In the genomic region with DNA sequence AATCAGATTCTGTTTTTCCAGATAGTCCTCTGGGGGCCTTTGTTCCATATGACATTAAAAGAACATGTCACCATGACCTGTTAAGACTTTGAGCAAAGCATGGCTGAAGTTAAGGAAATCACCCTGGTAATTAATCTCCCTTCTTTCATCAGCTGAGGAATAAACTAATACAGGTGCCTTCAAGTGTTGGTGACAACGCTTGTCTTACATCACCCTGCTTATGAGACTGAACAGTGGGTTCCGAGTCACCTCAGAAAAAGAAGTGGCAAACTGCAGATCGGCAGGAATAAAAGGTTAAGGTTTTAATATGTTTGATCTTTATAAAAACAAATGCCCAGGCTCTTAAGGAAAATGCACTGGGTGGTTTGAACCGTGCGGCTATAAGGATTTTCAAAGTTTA, we compare ENCODE assay signal across 38 mouse cellular contexts. TPM values are rescaled to one million over a fixed set of nuclear protein-coding genes. Genes with fewer than 3 reads are reported as not detected.
"Had no signal": no experiment of that assay in that cellular context is flagged by ENCODE, and none has a peak within 500 bp of the region (broad histone marks: within the 10 kb centered on the region; RNA-seq: fewer than 3 reads in every experiment).

A gene (plus strand): TSS at position 202 of the 400 bp plus-strand sequence.

- H3K4me2 ChIP-seq: embryonic facial prominence, embryonic 12.5 days; embryonic facial prominence, embryonic 13.5 days; embryonic facial prominence, embryonic 15.5 days; forebrain, embryonic 12.5 days; forebrain, embryonic 13.5 days; forebrain, embryonic 15.5 days had no signal

- H3K27ac ChIP-seq: embryonic facial prominence, embryonic 10.5 days; embryonic facial prominence, embryonic 12.5 days; embryonic facial prominence, embryonic 13.5 days; embryonic facial prominence, embryonic 15.5 days; forebrain, embryonic 10.5 days; forebrain, embryonic 12.5 days; forebrain, embryonic 13.5 days; forebrain, embryonic 15.5 days; gastrocnemius, adult 2 months; heart, adult 2 months had no signal

- H3K27me3 ChIP-seq: embryonic facial prominence, embryonic 12.5 days; embryonic facial prominence, embryonic 13.5 days; embryonic facial prominence, embryonic 15.5 days; forebrain, embryonic 12.5 days; forebrain, embryonic 13.5 days; forebrain, embryonic 15.5 days had no signal

- ATAC-seq: forebrain, embryonic 13.5 days; forebrain, embryonic 14.5 days; forebrain, embryonic 15.5 days; forebrain, embryonic 16.5 days; forebrain, postnatal 0 days had no signal

- DNase-seq: cerebellum, adult 2 months; cerebellum, adult 8-10 months; cerebellum, adult 9-10 months; cerebellum, adult 9-11 months; cerebellum, postnatal 10 days; cerebellum, postnatal 14 days; cerebellum, postnatal 25 days; cerebellum, postnatal 36 days; embryo, embryonic 11 days; forebrain, postnatal 0 days; gastrocnemius, adult 2 months; gastrocnemius, postnatal 14 days; gastrocnemius, postnatal 25 days; gastrocnemius, postnatal 36 days; heart, adult 18-20 months; heart, adult 2 months had no signal

- H3K9ac ChIP-seq: embryonic facial prominence, embryonic 12.5 days; embryonic facial prominence, embryonic 13.5 days; embryonic facial prominence, embryonic 15.5 days; forebrain, embryonic 12.5 days; forebrain, embryonic 13.5 days; forebrain, embryonic 15.5 days; forebrain, postnatal 0 days had no signal

- H3K4me1 ChIP-seq: embryonic facial prominence, embryonic 10.5 days; embryonic facial prominence, embryonic 12.5 days; embryonic facial prominence, embryonic 13.5 days; embryonic facial prominence, embryonic 15.5 days; forebrain, embryonic 10.5 days; forebrain, embryonic 12.5 days; forebrain, embryonic 13.5 days; forebrain, embryonic 15.5 days had no signal

- H3K9me3 ChIP-seq: embryonic facial prominence, embryonic 10.5 days; embryonic facial prominence, embryonic 12.5 days; embryonic facial prominence, embryonic 13.5 days; embryonic facial prominence, embryonic 15.5 days; forebrain, embryonic 10.5 days; forebrain, embryonic 12.5 days; forebrain, embryonic 13.5 days; forebrain, embryonic 15.5 days had no signal

- H3K4me3 ChIP-seq: embryonic facial prominence, embryonic 10.5 days; embryonic facial prominence, embryonic 12.5 days; embryonic facial prominence, embryonic 13.5 days; embryonic facial prominence, embryonic 15.5 days; erythroblast, embryonic 14.5 days; forebrain, embryonic 10.5 days; forebrain, embryonic 12.5 days; forebrain, embryonic 13.5 days; forebrain, embryonic 15.5 days; gastrocnemius, adult 2 months; heart, adult 2 months had no signal

RNA-seq across cellular contexts. Expression of the gene that starts here (rescaled TPM):
- total RNA-seq: common myeloid progenitor, adult 5-6 weeks; forebrain, postnatal 0 days; gastrocnemius, adult 18-20 months; gastrocnemius, adult 2 months; gastrocnemius, adult 8-10 months; gastrocnemius, postnatal 14 days; gastrocnemius, postnatal 25 days; gastrocnemius, postnatal 36 days; gastrocnemius, postnatal 4 days; granulocyte monocyte progenitor cell, adult 5-6 weeks; heart, adult 18-20 months; heart, adult 2 months; heart, adult 8-10 months had no signal
- polyA plus RNA-seq: cerebellum, adult 2 months; cortical plate, adult 2 months; embryonic facial prominence, embryonic 10.5 days; embryonic facial prominence, embryonic 11.5 days; embryonic facial prominence, embryonic 12.5 days; embryonic facial prominence, embryonic 13.5 days; embryonic facial prominence, embryonic 14.5 days; erythroblast, embryonic 14.5 days; forebrain, embryonic 10.5 days; forebrain, embryonic 11.5 days; forebrain, embryonic 12.5 days; forebrain, embryonic 13.5 days; forebrain, embryonic 14.5 days; forebrain, embryonic 15.5 days; forebrain, embryonic 16.5 days; forebrain, postnatal 0 days; frontal cortex, adult 2 months; heart, adult 2 months had no signal
